ENCODE assay signal across 22 mouse cellular contexts in genomic region chr17:58187171-58187570, GRCm38 (mm10).
A peak's percentile ranks its signal among the peaks of the same experiment; 100 is the strongest.
DNase-seq lines count a peak whose midpoint lies in the region; ATAC-seq and TF ChIP-seq lines count a peak whose summit lies in the region.
"Had no signal": no experiment of that assay in that cellular context is flagged by ENCODE, and none has a peak within 500 bp of the region (broad histone marks: within the 10 kb centered on the region; RNA-seq: fewer than 3 reads in every experiment).

No protein-coding gene starts in this region.

- DNase-seq in frontal cortex, adult 2 months (ENCODE audit: extremely low spot score in 1 of 2, low spot score in 1 of 2) = peak; percentile 68 to 84
- DNase-seq in left cerebral cortex, adult 2 months (ENCODE audit: extremely low spot score in 1 of 2, low spot score in 2 of 2) = peak; percentile 26 to 40
- peak; percentile 29 for DNase-seq in right cerebral cortex, postnatal 25 days
- no peak for DNase-seq in cerebellum, postnatal 10 days
- no peak for DNase-seq in forebrain, embryonic 14.5 days (ENCODE audit: low spot score)
- no peak for DNase-seq in midbrain, embryonic 14.5 days
- DNase-seq: adrenal gland, adult 2 months; cerebellum, adult 11 months; cerebellum, postnatal 14 days; forebrain, postnatal 0 days; heart, postnatal 14 days; kidney, adult 8-10 months; kidney, postnatal 25 days; lung, adult 2 months; lung, postnatal 36 days; spleen, adult 18-20 months; thymus, adult 2 months had no signal

- no peak overlapping the region for H3K4me2 ChIP-seq in forebrain, embryonic 14.5 days (ENCODE audit: low read length)
- H3K4me2 ChIP-seq in midbrain, embryonic 14.5 days (ENCODE audit: low read length) = no peak overlapping the region
- H3K4me2 ChIP-seq: embryonic facial prominence, embryonic 15.5 days; heart, embryonic 12.5 days; hindbrain, embryonic 12.5 days; liver, embryonic 12.5 days had no signal

- no peak for TF ChIP-seq POLR2A in cortical plate, adult 2 months (IDR thresholded peaks at IDR 0.05; ENCODE audit: extremely low read depth, insufficient read depth, low read length)

- H3K27ac ChIP-seq in cortical plate, adult 2 months (ENCODE audit: insufficient read depth, low read length) = peak overlapping the region; percentile 17; the same call in 1 of the 2 replicates
- H3K27ac ChIP-seq in left cerebral cortex, adult 2 months = peak overlapping the region; percentile 57; the same call in 1 of the 2 replicates
- no peak overlapping the region for H3K27ac ChIP-seq in forebrain, embryonic 14.5 days (ENCODE audit: low read depth, low read length)
- no peak overlapping the region for H3K27ac ChIP-seq in midbrain, embryonic 14.5 days (replicated peaks; ENCODE audit: low read depth, low read length)
- H3K27ac ChIP-seq: embryonic facial prominence, embryonic 15.5 days; hindbrain, embryonic 12.5 days; liver, embryonic 12.5 days had no signal

- intact Hi-C loops in left cerebral cortex, adult 2 months (cut with DNase I) = loop anchor here (2.0 kb wide), 1 partner anchor 78 kb away; no protein-coding TSS in a partner anchor

- H3K9me3 ChIP-seq in forebrain, embryonic 14.5 days (replicated peaks; ENCODE audit: control insufficient read depth, low read length) = no peaks in the 10 kb centered on the region
- H3K9me3 ChIP-seq in midbrain, embryonic 14.5 days (ENCODE audit: control insufficient read depth, low read length) = no peaks in the 10 kb centered on the region
- H3K9me3 ChIP-seq: embryonic facial prominence, embryonic 15.5 days; heart, embryonic 12.5 days; hindbrain, embryonic 12.5 days; liver, embryonic 12.5 days had no signal

- ATAC-seq in forebrain, embryonic 14.5 days = no peak
- no peak for ATAC-seq in midbrain, embryonic 14.5 days (ENCODE audit: low FRiP score, low TSS enrichment)
- ATAC-seq: forebrain, postnatal 0 days; liver, embryonic 12.5 days had no signal

- no peak for TF ChIP-seq CTCF in cortical plate, adult 2 months (IDR thresholded peaks at IDR 0.05; ENCODE audit: extremely low read depth, insufficient read depth, low read length)
- TF ChIP-seq CTCF in left cerebral cortex, adult 2 months (IDR thresholded peaks at IDR 0.05) = no peak

- no peak overlapping the region for H3K9ac ChIP-seq in forebrain, embryonic 14.5 days (ENCODE audit: low read length)
- no peak overlapping the region for H3K9ac ChIP-seq in midbrain, embryonic 14.5 days (replicated peaks; ENCODE audit: low read length)
- H3K9ac ChIP-seq: embryonic facial prominence, embryonic 15.5 days; forebrain, postnatal 0 days; heart, embryonic 12.5 days; hindbrain, embryonic 12.5 days; liver, embryonic 12.5 days had no signal

- H3K36me3 ChIP-seq in forebrain, embryonic 14.5 days (ENCODE audit: control insufficient read depth, insufficient read depth, low read length) = no peaks in the 10 kb centered on the region
- no peaks in the 10 kb centered on the region for H3K36me3 ChIP-seq in midbrain, embryonic 14.5 days (ENCODE audit: control insufficient read depth, insufficient read depth, low read length)
- H3K36me3 ChIP-seq: embryonic facial prominence, embryonic 15.5 days; heart, embryonic 12.5 days; hindbrain, embryonic 12.5 days; liver, embryonic 12.5 days had no signal

- no peaks in the 10 kb centered on the region for H3K4me1 ChIP-seq in cortical plate, adult 2 months (ENCODE audit: control insufficient read depth, insufficient read depth, low read length)
- H3K4me1 ChIP-seq in forebrain, embryonic 14.5 days (ENCODE audit: control insufficient read depth, insufficient read depth, low read length) = no peaks in the 10 kb centered on the region
- H3K4me1 ChIP-seq in midbrain, embryonic 14.5 days (ENCODE audit: control insufficient read depth, insufficient read depth, low read length) = no peaks in the 10 kb centered on the region
- H3K4me1 ChIP-seq: embryonic facial prominence, embryonic 15.5 days; heart, embryonic 12.5 days; hindbrain, embryonic 12.5 days; liver, embryonic 12.5 days had no signal

- 82% methylated on average over 1 of the region's 1 CpGs for WGBS in forebrain, embryonic 14.5 days
- WGBS in midbrain, embryonic 14.5 days = 96% methylated on average over 1 of the region's 1 CpGs

- H3K4me3 ChIP-seq in cortical plate, adult 2 months (ENCODE audit: insufficient read depth, low read length) = no peak overlapping the region
- no peak overlapping the region for H3K4me3 ChIP-seq in left cerebral cortex, adult 2 months
- no peak overlapping the region for H3K4me3 ChIP-seq in forebrain, embryonic 14.5 days (ENCODE audit: low read depth, low read length)
- H3K4me3 ChIP-seq in midbrain, embryonic 14.5 days (replicated peaks; ENCODE audit: low read depth, low read length) = no peak overlapping the region
- H3K4me3 ChIP-seq: embryonic facial prominence, embryonic 15.5 days; heart, embryonic 12.5 days; hindbrain, embryonic 12.5 days; liver, embryonic 12.5 days had no signal

- no peaks in the 10 kb centered on the region for H3K27me3 ChIP-seq in forebrain, embryonic 14.5 days (replicated peaks; ENCODE audit: control insufficient read depth, insufficient read depth, low read length)
- no peaks in the 10 kb centered on the region for H3K27me3 ChIP-seq in midbrain, embryonic 14.5 days (ENCODE audit: control insufficient read depth, insufficient read depth, low read length)
- H3K27me3 ChIP-seq: embryonic facial prominence, embryonic 15.5 days; heart, embryonic 12.5 days; hindbrain, embryonic 12.5 days; liver, embryonic 12.5 days had no signal

Comparison
In these comparisons a context has a peak if more than half of its experiments do, and no peak if none do; other contexts are left out.
1. H3K27ac ChIP-seq: peak in cortical plate, adult 2 months (single experiment) and left cerebral cortex, adult 2 months (single experiment); none in forebrain, embryonic 14.5 days (single experiment) and midbrain, embryonic 14.5 days (single experiment).
2. DNase-seq: peak in frontal cortex, adult 2 months (2 of 2), left cerebral cortex, adult 2 months (2 of 2) and right cerebral cortex, postnatal 25 days (single experiment); none in cerebellum, postnatal 10 days (0 of 2), forebrain, embryonic 14.5 days (single experiment) and midbrain, embryonic 14.5 days (single experiment).